Mouse (Mus musculus): ENCODE results near the gene Sez6l. TPM values are rescaled to one million over a fixed set of nuclear protein-coding genes. Genes with fewer than 3 reads are reported as not detected.

The Sez6l gene
- total and polyA plus RNA-seq, 2 experiments from 2014 or later = 48.4 to 73.8 TPM

DNA sequence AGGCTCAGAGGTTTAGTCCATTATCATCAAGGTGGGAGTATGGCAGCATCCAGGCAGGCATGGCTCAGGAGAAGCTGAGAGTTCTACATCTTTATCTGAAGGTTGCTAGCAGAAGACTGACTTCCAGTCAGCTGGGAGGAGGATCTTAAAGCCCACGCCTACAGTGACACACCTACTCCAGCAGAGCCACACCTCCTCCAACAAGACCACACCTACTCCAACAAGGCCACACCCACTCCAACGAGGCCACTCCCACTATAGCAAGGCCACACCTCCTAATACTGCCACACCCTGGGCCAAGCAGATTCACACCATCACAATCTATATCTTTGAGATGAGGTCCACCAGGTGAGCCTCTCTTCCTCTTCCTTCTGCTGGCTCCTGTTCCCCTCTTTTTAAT lies 4.8 kb downstream of the Sez6l start:
- no peak overlapping the region for H3K27ac ChIP-seq (ENCODE audit: low read depth, low read length)
- no peak for ATAC-seq

DNA sequence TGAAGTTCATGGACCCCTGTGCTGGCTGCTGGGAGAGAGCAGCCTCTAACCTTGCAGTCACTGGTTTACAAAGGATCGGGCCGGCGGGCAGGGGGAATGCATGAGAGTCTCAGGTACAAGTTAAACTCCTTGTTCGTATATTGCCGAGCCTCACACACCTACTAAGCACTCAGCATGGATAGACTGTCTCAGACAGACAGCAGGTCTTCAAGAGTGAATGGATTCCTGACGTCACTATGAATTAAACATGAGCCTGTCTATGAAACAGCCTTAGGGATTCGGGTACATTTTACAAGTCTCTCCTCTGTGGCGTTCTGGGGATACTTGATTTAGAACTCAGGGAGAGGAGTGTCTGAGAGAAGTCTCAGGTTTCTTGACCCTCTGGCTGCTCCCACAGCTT lies 11.5 kb downstream of the Sez6l start:
- Histone ChIP-seq H3K27ac (ENCODE audit: low read depth, low read length) (no peak overlapping the region), H3K4me2 (ENCODE audit: low read depth) (no peak overlapping the region), H3K9me3 (ENCODE audit: low read length) (no peaks in the 10 kb centered on the region), H3K4me3 (ENCODE audit: low read depth, low read length) (no peak overlapping the region), H3K4me1 (ENCODE audit: insufficient read depth) (peaks cover 21% of the 10 kb centered on the region), H3K36me3 (ENCODE audit: insufficient read depth) (no peaks in the 10 kb centered on the region), H3K9ac (no peak overlapping the region), H3K27me3 (ENCODE audit: insufficient read depth, low read length) (no peaks in the 10 kb centered on the region)
- TF ChIP-seq CTCF (IDR thresholded peaks at IDR 0.05; ENCODE audit: low read depth) = no peak
- DNase-seq (no peak), ATAC-seq (no peak)
- 45% methylated on average over 8 of the region's 8 CpGs for WGBS

More for the DNA sequence above, 4.8 kb downstream of the Sez6l start:
- Histone ChIP-seq H3K4me3 (ENCODE audit: low read depth, low read length) (no peak overlapping the region), H3K9ac (no peak overlapping the region), H3K27me3 (ENCODE audit: insufficient read depth, low read length) (no peaks in the 10 kb centered on the region), H3K36me3 (ENCODE audit: insufficient read depth) (no peaks in the 10 kb centered on the region), H3K9me3 (ENCODE audit: low read length) (no peaks in the 10 kb centered on the region), H3K4me1 (ENCODE audit: insufficient read depth) (peaks cover 8% of the 10 kb centered on the region; the same call in 1 of the 2 replicates), H3K4me2 (ENCODE audit: low read depth) (no peak overlapping the region)
- no peak for DNase-seq
- 75% methylated on average over 2 of the region's 2 CpGs for WGBS
- TF ChIP-seq CTCF (IDR thresholded peaks at IDR 0.05; ENCODE audit: low read depth) = no peak

DNA sequence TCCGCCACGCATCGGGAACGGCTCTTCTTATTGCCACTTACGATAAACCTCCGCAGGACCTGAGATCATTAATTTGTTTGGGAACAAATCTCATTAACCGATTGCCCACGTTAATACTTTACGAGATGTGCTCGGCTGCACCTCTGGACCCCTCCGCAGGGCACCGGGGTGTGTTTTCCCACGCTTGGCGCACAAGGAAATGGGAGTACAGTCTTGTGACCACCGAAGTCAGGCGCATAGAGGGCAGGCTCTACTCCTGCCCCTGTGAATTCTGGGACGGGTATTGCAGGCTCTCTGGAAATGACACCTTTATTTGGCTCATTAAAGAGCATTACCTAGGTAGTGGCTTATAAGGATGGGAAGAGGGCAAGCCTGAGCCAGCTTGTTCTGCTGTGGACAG lies 11.9 kb downstream of the Sez6l start:
- Histone ChIP-seq H3K4me1 (ENCODE audit: insufficient read depth) (peaks cover 23% of the 10 kb centered on the region), H3K36me3 (ENCODE audit: insufficient read depth) (no peaks in the 10 kb centered on the region), H3K27me3 (ENCODE audit: insufficient read depth, low read length) (no peaks in the 10 kb centered on the region), H3K4me2 (ENCODE audit: low read depth) (no peak overlapping the region), H3K4me3 (ENCODE audit: low read depth, low read length) (no peak overlapping the region), H3K9me3 (ENCODE audit: low read length) (no peaks in the 10 kb centered on the region), H3K9ac (no peak overlapping the region), H3K27ac (ENCODE audit: low read depth, low read length) (no peak overlapping the region)
- TF ChIP-seq CTCF (IDR thresholded peaks at IDR 0.05; ENCODE audit: low read depth) = no peak
- ATAC-seq (no peak), DNase-seq (no peak)
- 82% methylated on average over 17 of the region's 17 CpGs for WGBS

DNA sequence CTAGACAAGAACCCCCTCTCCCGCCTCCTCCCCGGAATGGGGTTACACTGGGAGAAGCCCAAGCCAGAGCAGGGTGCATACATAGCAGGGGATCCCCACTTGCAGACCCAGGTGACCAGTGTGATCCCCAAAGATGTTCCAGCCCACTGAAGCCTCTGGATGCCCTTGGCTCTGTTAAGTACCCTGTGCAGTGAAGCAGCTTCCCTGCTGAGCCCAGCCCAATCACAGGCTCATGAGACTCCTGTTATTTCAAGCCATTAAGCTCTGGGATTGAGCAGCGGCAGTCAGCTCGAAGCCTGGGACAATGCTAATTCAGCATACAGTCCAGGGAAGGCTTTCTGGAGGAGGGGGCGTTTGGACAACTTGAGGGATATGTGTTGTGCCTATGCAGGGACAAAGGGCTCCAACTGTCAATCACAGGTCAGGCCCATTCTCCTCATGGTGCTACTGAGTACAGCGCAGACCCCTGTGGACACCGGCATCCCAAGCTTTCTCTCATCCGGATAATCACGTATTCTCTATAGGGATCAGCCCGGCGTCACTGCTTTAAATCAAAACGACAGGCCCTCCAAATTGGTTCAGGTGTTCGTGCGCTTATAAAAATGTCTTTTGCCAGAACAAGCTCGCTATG lies 16.0 kb downstream of the Sez6l start:
- H3K27me3 ChIP-seq (ENCODE audit: insufficient read depth, low read length) = no peaks in the 10 kb centered on the region
- peak overlapping the region; percentile 45; the same call in 1 of the 2 replicates for H3K27ac ChIP-seq (ENCODE audit: low read depth, low read length)
- 0 out of 2 replicates have a peak, but pooled peaks cover 4% of the 10 kb centered on the region for H3K36me3 ChIP-seq (ENCODE audit: insufficient read depth)
- 17% methylated on average over 15 of the region's 15 CpGs for WGBS
- H3K9ac ChIP-seq = no peak overlapping the region
- no peak overlapping the region for H3K4me3 ChIP-seq (ENCODE audit: low read depth, low read length)
- ATAC-seq (peak; percentile 57; the same call in 1 of the 2 replicates), DNase-seq (no peak)
- H3K4me2 ChIP-seq (ENCODE audit: low read depth) = peak overlapping the region; percentile 15; the same call in 1 of the 2 replicates
- no peak for TF ChIP-seq CTCF (IDR thresholded peaks at IDR 0.05; ENCODE audit: low read depth)
- H3K4me1 ChIP-seq (ENCODE audit: insufficient read depth) = peaks cover 22% of the 10 kb centered on the region
- no peaks in the 10 kb centered on the region for H3K9me3 ChIP-seq (ENCODE audit: low read length)

DNA sequence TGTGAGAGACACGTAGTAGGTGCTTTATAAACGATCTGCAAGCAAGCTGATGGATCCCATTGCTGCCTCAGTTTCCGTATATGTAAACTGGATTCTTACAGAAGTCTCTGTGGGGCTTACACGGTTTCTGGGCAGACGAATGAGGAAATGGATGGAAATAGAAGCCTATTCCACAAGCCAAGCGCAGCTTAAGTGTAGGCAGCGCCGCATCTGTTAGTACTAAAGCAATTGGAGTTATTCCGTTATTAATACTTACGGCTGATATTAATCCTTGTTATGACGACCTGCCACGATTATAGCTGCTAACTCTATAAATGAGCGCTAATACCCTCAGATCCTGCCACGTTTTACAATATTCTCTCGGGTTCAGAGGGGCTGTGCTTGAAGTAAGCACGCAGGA lies 16.8 kb downstream of the Sez6l start:
- WGBS = 60% methylated on average over 16 of the region's 16 CpGs
- no peak overlapping the region for H3K4me3 ChIP-seq (ENCODE audit: low read depth, low read length)
- H3K27me3 ChIP-seq (ENCODE audit: insufficient read depth, low read length) = no peaks in the 10 kb centered on the region
- ATAC-seq (no peak), DNase-seq (peak; percentile 44)
- no peak overlapping the region for H3K9ac ChIP-seq
- H3K4me2 ChIP-seq (ENCODE audit: low read depth) = peak overlapping the region; percentile 11; the same call in 1 of the 2 replicates
- H3K9me3 ChIP-seq (ENCODE audit: low read length) = no peaks in the 10 kb centered on the region
- H3K27ac ChIP-seq (ENCODE audit: low read depth, low read length) = no peak overlapping the region
- H3K36me3 ChIP-seq (ENCODE audit: insufficient read depth) = 0 out of 2 replicates have a peak, but pooled peaks cover 4% of the 10 kb centered on the region
- H3K4me1 ChIP-seq (ENCODE audit: insufficient read depth) = peaks cover 18% of the 10 kb centered on the region
- TF ChIP-seq CTCF (IDR thresholded peaks at IDR 0.05; ENCODE audit: low read depth) = no peak

DNA sequence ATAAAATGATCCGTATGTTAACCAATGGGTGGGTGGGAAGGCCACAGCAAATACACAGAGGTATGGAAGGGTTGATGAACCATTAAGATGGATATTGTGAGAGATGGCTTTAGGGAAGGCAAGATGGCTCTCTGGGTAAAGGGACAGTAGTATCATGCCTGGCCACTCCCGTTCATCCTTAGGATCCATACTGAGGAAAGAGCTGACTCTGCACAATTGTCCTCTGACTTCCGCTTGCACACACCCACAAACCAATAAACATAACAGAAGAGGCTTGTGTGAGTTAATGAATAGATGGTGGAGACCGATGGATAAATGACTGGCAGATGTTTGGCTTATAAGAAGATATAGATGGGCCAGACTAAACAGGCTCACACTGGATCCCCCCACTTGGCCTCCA lies 19.6 kb downstream of the Sez6l start:
- no peak overlapping the region for H3K9ac ChIP-seq
- H3K4me2 ChIP-seq (ENCODE audit: low read depth) = no peak overlapping the region
- no peak overlapping the region for H3K27ac ChIP-seq (ENCODE audit: low read depth, low read length)
- H3K4me3 ChIP-seq (ENCODE audit: low read depth, low read length) = no peak overlapping the region
- 79% methylated on average over 4 of the region's 4 CpGs for WGBS
- no peak for TF ChIP-seq CTCF (IDR thresholded peaks at IDR 0.05; ENCODE audit: low read depth)
- H3K36me3 ChIP-seq (ENCODE audit: insufficient read depth) = 0 out of 2 replicates have a peak, but pooled peaks cover 4% of the 10 kb centered on the region
- H3K27me3 ChIP-seq (ENCODE audit: insufficient read depth, low read length) = no peaks in the 10 kb centered on the region
- no peaks in the 10 kb centered on the region for H3K9me3 ChIP-seq (ENCODE audit: low read length)
- ATAC-seq = no peak
- H3K4me1 ChIP-seq (ENCODE audit: insufficient read depth) = peaks cover 21% of the 10 kb centered on the region
- DNase-seq = no peak

DNA sequence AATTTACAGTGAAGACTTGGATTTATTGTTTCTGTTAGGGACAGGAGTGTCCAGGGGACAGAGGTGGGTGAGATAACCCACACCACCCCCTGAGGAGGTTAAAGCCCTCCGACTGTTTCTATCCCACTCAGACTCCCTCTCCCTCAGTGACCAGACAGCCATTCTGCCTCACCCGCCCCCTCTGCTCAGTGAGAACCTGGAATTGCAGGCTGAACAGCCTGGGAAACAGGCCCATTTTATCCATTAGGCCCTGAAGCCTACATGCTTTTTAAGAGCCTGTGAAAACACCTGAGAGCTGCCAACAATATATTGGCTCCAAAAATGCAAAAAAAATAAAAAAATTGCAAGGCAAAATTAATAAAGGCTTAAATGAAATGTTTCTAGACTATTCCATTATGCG lies 20.3 kb downstream of the Sez6l start:
- Histone ChIP-seq H3K36me3 (ENCODE audit: insufficient read depth) (0 out of 2 replicates have a peak, but pooled peaks cover 4% of the 10 kb centered on the region), H3K4me1 (ENCODE audit: insufficient read depth) (peaks cover 23% of the 10 kb centered on the region), H3K27me3 (ENCODE audit: insufficient read depth, low read length) (no peaks in the 10 kb centered on the region), H3K4me3 (ENCODE audit: low read depth, low read length) (no peak overlapping the region), H3K27ac (ENCODE audit: low read depth, low read length) (no peak overlapping the region), H3K4me2 (ENCODE audit: low read depth) (no peak overlapping the region), H3K9me3 (ENCODE audit: low read length) (no peaks in the 10 kb centered on the region), H3K9ac (no peak overlapping the region)
- no peak for TF ChIP-seq CTCF (IDR thresholded peaks at IDR 0.05; ENCODE audit: low read depth)
- 74% methylated on average over 3 of the region's 3 CpGs for WGBS
- ATAC-seq = no peak
- DNase-seq = no peak

Data from forebrain, postnatal 0 days (tissue).